Mouse (Mus musculus) G1E-ER4 (cell line): ENCODE measurements around the gene Hist1h1c. TPM values are rescaled to one million over a fixed set of nuclear protein-coding genes. Genes with fewer than 3 reads are reported as not detected.

Experiments
- GATA1 ChIP-seq: IDR thresholded peaks from one replicate; pipeline ENCODE4 v1.8.0; 2012; ENCODE audit warnings: low read length, inconsistent platforms
- polyA plus RNA-seq: library from polyadenylated mRNA; stranded (reverse); fragments of >175 nt; gene quantifications from 2 replicates; pipeline ENCODE4 v1.2.3, GENCODE M21; 2012

Hist1h1c gene
- polyA plus RNA-seq, 1 experiment, result 36.9 TPM

DNA sequence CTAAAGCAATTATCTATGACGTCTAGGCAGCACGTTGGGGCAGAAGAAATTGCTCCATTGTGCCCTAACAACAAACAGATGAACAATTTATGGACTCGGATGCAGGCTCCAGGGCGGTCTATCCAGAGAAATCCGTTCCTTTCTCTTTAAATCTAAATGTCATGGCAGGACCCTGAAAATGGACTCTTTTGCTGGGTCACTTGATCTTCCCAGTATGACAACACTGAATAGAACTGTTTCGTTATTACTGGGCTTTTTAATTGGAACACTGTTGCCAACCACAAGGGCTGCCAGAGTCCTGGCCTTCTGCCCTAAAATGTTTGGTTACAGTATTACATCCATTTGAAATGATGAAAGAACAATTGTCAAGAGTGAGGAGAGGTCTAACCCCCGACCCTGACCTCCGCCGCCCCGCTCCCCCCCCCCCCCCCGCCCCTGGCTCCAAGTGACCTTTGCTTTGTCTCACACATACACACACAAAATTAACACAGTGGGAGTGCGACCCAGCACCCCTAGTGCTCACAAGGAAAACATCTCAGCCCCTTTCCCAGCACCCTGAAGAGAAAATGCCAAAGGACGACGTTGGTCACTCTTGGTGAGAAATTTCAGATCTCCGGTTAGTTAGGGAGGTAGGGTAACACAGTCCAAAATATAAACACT lies 28.8 kb upstream of the Hist1h1c start:
- TF ChIP-seq GATA1, result no peak

DNA sequence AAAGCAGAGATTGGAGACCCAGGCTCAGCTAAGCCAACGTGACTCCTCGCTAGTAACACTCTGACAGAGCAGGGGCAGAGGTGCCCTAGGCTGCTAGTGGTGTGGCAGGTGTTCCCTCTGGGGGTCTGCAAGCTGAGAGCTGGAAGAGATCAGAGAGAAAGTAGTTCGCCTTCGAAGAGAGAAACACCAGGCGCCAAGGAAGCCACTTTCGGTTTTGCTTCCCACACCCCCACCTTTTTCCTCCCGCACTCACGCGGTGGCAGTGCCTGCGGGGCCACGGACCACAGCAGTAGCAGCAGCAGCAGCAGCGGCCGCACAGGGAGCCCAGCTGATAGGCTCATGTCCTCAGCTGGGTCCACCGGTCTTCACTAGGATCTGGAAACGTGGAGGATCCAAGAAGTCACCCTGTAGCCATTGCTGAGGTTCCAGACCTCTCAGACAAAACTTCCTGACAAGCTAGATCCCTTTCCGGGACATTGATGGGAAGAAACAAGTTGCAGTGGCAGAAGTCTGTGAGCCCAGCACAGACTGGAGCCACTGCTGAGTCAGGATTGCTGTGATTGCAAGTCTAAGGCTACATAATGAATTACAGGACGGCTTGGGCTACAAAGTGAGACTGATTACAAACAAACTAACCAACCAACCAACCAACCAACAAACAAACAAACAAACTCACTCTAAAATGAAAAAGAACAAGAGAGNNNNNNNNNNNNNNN lies 28.1 kb upstream of the Hist1h1c start, which contains the start of gene Hfe:
TSS of gene Hfe (minus strand) at position 481 of the 716 bp plus-strand sequence.
- TF ChIP-seq GATA1, result no peak

DNA sequence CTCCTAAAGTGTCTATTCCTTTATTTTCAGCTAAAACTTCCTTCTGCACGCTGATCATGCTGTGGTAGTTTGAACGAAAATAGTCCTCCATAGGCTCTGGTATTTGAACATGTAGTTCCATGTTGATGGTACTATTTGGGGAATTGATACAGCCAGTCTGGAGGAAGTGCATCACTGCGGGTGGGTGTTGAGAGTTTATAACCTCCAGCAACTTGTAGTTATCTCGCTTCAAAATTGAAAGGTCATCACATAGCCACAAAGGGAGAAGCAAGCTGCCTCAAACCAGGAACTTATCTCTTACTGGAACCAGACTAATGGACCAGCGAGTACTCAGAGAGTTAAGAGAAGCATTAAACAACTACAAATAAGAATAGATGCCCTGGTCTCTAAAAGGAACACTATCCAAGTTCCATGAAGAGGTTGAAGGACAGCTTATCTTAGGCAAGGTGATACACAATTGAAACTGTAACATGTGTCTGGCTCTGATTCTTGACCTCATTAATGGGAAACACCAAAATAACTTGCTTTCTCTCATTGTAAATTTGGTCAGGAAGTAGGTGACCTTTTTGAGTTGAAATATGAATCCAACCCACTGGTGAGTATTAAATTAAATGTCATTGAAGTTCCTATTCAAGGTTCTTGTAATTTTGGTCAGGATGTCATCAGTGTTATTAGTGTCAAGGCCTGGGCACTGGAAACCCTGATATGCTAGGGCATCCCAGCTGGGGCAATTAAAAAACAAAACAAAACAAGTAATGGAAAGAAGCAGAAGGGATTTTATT lies 22.2 kb upstream of the Hist1h1c start:
- TF ChIP-seq GATA1, result no peak

DNA sequence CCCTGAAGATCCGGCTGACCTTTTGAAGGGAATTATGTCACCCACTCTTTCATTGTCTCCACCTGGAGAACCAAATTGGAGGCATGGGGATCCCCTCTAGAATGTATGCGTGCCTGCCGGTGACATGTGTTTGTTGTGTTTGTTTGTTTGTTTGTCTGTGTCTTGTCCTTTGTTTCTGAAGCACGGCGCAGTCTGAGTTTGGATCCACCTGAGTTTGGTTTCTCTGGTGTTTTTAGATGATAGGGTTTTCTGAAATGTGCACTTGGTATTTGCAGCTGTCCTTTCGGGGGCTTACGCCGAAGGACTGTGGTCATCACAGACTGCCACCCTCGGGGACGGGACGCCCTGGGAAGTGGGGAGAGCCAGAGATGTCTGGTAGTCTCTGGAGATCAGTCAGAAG lies 21.4 kb upstream of the Hist1h1c start:
- no peak for TF ChIP-seq GATA1

DNA sequence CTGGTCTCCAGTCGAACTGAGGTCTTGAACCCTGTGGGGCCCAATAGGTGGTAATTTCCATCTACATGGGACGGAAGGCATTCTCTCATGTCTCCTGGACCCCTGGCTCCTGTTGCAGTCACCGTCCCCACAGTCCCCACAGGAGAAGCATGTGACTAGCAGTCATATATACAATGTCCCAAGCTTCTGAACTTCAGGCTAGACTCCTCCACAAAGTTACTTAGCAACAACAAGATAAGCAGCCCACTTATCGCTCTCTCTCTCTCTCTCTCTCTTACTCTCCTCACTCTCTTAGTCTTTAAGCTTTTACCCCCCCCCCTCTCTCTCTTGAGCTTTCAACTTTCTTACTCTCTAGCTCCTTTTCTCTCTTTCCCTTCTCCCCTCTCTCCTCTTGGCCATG lies 14.4 kb upstream of the Hist1h1c start:
- no peak for TF ChIP-seq GATA1

DNA sequence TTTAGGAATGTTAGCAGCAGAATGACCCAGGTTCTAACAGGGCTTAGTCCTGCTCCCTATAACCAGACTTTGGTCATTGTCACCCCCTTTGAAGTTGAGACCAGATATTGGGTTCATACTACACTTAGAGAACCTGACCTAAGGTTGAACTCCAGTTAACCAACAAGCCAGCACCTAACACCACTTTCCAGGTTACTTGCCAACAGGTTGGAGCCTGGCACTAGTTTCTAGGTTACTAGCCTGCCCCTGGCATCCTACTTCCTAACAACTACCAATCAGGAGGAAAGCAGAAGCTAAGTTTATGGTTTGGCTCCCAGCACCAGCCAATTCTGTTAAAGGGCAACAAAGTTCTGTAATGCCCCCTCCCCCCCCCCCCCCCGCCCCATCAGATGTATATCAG lies 13.4 kb upstream of the Hist1h1c start:
- TF ChIP-seq GATA1, result no peak

DNA sequence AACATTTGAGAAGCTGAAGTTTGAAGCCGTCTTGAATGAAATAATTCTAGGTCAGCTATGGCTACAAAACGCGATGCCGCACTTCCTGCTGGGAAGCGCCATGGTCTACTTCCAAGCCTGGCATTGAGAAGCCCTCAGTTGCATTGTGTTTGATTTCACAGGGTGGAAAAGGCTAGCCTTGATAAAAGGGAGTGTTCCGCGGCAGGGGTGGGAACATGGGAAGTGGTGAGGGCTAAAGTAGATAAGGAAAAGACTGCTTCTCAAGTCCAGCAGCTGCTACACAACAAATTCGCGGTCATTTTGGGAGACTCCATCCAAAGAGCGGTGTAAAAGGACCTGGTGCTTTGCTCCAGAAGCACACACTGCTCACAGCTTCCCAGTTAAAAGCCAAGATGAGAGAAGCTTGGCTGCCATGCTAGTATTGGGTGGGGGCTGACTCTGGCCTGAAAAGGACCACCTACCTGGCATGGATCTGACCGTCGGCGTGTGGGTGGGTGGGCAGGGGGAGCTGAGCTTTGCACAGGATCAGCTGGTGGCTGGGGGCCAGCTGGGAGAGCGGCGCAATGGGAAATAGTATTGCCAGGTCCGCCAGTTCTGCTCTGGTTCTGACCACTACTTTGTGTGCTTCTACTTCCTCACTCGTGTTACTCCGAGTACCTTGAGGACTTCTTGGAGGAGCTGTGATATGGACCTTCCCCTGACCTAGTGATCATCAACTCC lies 10.0 kb upstream of the Hist1h1c start:
- no peak for TF ChIP-seq GATA1

DNA sequence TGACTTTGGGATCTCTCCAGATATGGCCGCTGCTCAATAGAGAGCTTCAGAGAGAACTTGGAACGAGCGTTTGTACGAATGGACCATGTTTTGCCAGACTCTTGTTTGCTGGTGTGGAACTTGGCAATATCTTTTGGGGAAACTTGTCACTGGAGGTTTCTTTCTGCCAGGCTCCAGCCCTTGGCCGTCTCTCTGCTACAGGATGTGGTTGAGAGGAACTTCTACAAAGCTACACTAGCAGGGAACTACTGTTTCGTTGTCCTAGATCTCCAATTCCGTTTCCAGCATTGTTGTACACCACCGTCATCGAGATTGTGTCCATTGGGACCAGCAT lies 9.4 kb upstream of the Hist1h1c start:
- TF ChIP-seq GATA1, result no peak

DNA sequence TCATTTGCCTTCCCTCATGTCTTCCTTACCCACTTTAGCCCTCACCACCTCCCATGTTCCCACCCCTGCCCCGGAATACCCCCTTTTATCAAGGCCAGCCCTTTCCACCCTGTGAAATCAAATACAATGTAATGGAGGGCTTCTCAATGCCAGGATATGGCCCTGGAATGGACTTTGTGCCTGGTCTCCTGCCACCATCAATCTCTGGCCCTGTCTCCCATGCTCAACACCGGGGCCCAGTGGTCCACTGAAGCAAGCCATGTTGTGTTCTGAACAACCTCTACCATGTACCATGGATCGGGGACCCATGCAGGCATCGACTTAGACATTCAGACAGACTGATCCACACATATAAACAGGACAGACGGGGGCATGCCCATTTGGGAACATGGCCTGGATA lies 8.9 kb upstream of the Hist1h1c start:
- TF ChIP-seq GATA1, result no peak

DNA sequence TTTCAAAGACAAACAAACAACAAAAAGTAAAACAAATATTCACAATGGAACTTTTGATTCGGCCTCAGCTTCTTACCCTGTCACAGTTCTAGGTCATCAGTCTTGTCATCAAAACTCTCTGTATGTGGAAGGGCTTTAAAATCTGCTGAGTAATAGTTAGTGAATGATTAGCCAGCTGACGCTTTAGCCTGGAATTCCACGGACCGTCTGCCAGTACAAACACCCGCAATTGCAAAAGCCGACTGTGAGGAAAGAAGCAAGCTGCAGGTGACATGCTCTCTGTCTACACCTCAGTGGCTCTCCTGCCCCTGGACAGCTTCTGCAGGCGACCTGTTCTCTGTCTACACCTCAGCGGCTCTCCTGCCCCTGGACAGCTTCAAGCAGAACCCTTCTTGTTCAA lies 8.1 kb upstream of the Hist1h1c start:
- TF ChIP-seq GATA1, result no peak

DNA sequence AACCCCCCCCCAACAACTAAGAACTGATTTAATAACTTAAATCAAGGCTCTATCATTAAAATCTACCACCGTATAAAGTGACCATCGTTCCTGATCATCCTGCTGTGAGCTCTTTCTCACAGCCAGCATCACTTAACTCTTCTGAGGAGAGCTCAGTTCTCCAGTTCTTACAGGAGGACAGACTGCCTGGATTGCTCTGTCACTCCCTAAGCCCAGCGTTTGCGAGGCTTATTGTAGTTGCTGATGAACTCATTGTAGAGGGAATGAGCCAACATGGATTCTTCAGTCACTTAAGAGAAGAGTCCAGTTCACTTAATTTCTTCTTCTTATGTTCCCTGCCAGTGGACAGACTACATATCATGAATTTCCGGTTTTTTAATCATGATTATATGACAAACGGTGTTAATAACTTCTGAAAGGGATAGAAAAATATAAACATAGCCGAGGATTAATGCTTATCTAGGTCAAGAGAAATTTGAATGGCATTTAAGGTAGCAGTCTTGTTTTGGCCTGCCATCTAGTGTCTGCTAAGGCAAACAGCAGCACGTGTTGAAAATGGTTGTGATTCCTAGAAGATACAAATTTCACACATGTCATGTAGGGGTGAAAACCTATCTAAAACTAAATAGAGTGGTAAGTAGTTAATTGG lies 6.3 kb upstream of the Hist1h1c start:
- no peak for TF ChIP-seq GATA1

DNA sequence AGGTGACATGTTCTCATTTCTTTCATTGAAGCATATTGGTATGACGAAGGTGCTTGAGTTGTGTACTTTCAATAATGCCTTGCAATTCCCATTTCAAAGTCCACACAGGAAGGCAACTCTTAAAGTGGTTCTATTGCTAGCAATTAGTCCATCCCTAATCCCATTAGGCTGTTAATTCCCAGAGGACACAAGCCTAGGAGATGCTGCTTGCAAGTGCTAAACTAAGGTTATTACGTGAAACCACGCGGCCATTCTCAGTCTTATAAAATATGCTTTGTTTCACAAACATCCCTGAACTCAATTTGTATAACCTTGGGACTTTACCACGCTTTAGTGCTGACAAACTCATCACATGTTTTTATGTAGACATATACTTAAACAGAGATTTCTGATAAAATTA lies 1.5 kb upstream of the Hist1h1c start:
- TF ChIP-seq GATA1, result no peak

DNA sequence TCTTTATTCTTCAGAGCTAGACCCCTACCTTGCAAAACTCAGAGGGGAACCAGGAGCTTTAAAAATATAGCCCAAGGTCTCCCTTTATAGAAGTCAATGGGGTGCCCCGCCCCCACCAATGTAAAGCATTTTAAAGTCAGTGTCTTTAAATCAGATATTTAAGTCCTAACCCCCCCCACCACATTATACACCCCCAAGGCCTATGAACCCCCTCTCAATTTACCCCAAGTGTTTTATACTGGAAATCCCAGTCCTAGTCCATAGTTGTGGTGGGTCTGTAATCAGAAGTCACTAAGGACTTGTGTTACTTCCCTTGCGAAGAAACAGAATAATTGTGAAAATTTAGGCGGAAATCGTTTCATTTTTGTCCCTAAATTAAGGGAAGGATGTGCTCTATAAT lies 567 bp upstream of the Hist1h1c start:
- TF ChIP-seq GATA1, result no peak

DNA sequence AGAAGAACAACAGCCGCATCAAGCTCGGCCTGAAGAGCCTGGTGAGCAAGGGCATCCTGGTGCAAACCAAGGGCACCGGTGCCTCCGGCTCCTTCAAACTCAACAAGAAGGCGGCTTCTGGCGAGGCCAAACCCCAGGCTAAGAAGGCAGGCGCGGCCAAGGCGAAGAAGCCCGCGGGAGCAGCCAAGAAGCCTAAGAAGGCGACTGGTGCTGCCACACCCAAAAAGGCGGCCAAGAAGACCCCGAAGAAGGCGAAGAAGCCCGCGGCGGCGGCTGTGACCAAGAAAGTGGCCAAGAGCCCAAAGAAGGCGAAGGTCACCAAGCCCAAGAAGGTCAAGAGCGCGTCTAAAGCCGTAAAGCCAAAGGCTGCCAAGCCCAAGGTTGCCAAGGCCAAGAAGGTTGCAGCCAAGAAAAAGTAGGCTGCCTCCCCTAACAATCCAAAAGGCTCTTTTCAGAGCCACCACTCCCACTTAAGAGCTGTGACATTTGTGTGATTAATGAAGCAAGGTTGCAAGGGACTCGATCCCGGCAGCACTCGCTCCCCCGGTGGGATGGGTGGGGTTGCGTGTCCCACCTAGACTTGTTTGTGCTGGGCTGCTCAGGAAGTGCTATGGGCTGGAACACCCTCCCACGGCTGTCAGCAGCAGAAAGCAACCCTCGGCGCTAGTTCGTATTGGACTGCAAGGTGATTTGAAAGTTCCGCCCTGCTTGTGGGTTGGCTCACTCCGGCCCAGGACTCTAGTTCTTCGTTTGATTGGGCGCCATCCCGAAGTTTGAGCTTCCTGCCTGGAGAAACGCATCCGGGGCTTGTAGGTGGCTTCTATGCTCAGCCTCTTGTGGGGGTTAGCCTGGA lies 687 bp downstream of the Hist1h1c start:
- no peak for TF ChIP-seq GATA1

DNA sequence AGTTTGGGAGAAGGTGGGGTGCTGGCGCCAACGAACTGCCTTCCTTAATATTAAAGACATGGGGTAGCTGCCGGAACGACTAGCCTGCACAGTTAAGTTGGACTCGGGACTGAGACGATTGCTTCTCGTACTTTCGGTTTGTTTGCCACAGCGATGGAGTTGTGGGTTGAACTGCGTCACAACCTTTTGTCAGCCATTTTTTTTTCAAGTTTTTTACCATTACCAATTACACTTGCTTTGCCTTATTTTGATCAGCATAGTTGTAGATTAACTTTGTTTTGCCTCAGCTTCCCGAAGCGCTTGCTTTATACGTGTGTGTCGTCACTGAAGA lies 1.3 kb downstream of the Hist1h1c start:
- TF ChIP-seq GATA1, result no peak
